Mouse (Mus musculus) neural tube, embryonic 10.5 days (tissue): ENCODE data around the gene Olfr401.
A peak's percentile ranks its signal among the peaks of the same experiment; 100 is the strongest.
"Not testable (repeated sequence)": the region's sequence is repeated elsewhere in the genome, so short reads cannot be mapped to it uniquely, and the experiment has no call there.

ENCODE experiments used
- DNase-seq: peaks from one replicate; pipeline ENCODE4 v3.0.0-alpha.2; 2017; ENCODE audit warnings: low spot score; ENCODE audit errors: extremely low spot score

The Olfr401 gene

DNA sequence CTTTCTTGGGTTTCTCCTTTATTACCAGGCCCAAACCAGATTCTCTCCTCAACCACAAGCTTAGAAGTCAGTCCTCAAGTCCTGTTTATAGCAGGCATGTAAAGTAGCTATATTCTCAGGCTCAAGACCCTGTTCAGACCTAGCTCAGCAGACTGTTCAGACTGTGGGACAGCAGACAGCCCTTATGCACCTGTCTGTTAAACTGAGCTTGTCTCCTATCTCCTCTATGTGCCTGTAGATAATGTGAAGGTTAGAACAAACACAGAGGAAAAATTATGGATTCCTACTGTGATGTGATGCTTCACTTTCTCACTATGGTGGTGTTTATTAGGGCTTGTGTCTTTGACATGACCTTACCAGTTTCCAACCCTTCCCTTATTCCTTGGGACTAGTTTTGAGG is at the start of gene Olfr401:
Olfr401 (plus strand) TSS at position 301 of the 400 bp plus-strand sequence.
- DNase-seq = no peak

GRCm38 (mm10) chr11:74069655-74070054 is 43.9 kb upstream of the Olfr401 start, which contains the start of gene Zfp616:
Zfp616 (plus strand) TSS chr11:74069955.
- DNase-seq = no peak

DNA sequence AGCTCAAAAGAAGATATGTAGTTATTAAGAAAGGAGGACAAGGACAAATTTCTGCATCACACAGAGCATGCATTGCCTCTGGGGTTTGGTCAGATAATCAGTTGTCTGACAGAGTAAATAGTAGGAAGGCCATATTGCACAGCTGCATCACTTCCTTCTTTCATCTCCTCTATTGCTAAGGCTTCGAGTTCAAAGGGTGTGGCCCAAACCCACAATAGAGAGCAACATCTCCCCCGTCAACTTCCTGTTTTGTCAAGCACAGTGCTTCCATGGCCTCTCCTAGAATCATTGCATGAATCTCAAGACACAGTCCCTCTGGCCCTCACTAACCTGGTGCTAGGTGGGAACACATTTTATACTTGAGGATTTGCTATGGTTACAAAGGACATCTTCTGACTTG is 12.8 kb upstream of the Olfr401 start:
- no peak for DNase-seq

GRCm38 (mm10) chr11:74101507-74101906 is 12.0 kb upstream of the Olfr401 start:
- no peak for DNase-seq

GRCm38 (mm10) chr11:74105066-74105465 is 8.4 kb upstream of the Olfr401 start:
- DNase-seq = peak; percentile 12

- not testable (repeated sequence) for DNase-seq
Measured at GRCm38 (mm10) chr11:74140001-74140400, 26.5 kb downstream of the Olfr401 start.

DNA sequence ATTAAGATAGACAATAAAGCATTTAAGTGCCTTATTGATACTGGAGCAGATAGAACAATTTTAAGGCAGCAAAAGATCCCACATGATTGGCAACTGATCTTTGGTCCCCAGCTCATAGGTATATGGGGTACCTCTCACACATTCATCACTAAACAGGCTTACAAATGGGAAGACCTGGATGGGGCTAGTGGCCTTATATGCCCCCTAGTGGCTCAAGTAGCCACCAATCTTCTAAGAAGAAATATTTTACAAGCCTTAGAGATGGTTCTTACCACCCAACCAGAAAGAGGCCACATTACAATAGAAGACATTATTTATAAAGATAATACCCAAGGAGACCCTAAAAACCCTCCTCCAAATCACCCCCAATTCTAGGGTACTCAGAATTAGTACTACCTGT is 32.4 kb downstream of the Olfr401 start:
- DNase-seq = no peak

DNA sequence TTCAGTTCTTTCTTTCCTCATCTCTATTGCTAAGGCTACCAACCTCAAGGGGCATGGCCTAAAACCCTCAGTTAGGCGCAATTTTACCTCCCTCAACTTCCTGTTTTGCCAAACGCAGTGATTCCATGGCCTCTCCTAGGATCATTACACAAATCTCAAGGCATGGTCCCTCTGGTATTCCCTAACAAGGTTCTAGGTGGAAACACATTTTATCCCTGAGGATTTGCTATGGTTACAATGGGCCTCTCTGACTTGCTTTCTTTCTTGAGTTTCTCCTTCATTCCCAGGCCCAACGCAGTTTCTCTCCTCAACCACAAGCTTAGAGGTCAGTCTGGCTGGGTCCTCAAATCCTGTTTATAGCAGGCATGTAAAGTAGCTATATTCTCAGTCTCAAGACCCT is 39.7 kb downstream of the Olfr401 start, which contains the start of gene Olfr402:
Olfr402 (plus strand) TSS at position 301 of the 400 bp plus-strand sequence.
- no peak for DNase-seq

DNA sequence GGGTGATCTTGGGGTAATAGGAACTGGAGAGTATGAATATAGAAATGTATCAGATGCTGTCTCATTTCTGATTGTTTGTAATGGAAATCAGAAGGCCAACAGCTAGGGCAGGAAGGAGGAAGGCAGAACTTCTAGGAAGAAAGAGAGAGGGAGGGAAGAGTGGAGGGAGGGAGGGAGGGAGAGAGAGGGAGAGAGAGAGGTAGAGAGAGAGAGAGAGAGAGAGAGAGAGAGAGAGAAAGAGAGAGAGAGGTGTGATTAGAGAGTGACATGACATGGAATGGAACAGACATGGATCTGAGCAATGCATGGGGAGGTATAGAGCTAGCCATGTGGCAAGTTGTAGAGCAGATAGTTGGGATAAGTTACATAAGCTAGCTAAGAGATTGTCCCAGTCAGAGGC is 55.3 kb downstream of the Olfr401 start:
- DNase-seq = no peak
